Mouse (Mus musculus): ENCODE results near the gene Gm20917. TPM values are rescaled to one million over a fixed set of nuclear protein-coding genes. Genes with fewer than 3 reads are reported as not detected.
"Not testable (repeated sequence)": the region's sequence is repeated elsewhere in the genome, so short reads cannot be mapped to it uniquely, and the experiment has no call there.

Gene Gm20917
- polyA plus RNA-seq (2012; rRNA removed) = not detected in 2 replicates

GRCm38 (mm10) chrY:79151022-79151421 is at the start of gene Gm20917:
Gene Gm20917 (minus strand): TSS chrY:79151122.
- DNase-seq (ENCODE audit: low read depth) = not testable (repeated sequence)

Other genes with a start within 250 kb of the Gm20917 start
- gene Gm20916, start 168.4 kb upstream of the Gm20917 start, polyA plus RNA-seq (2012; rRNA removed) = not detected in 2 replicates

Measured in brain, embryonic 14.5 days (tissue).